Comparison of ENCODE assay signal across 25 mouse cellular contexts in the genomic region with DNA sequence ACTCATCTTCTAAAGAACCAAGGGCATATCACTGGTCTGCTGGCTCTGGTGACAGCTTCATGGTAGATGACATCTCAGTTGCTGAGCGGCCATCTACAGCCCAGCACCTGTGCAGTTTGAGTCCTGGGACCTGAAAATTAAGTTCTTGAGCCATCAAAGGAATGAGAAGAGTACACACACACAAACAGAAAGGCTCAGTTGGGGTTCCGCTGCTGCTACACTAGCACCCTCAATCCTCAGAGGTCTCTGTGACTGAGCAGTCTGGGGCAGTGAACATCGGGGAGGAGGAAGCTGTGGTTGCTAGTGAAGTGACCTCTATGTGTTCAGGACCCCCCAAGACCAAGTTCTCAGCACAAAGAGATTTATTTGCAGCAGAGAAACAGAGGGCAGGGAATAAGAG. TPM values are rescaled to one million over a fixed set of nuclear protein-coding genes. Genes with fewer than 3 reads are reported as not detected.
DNase-seq lines count a peak whose midpoint lies in the region; ATAC-seq and TF ChIP-seq lines count a peak whose summit lies in the region.
"Had no signal": no experiment of that assay in that cellular context is flagged by ENCODE, and none has a peak within 500 bp of the region (broad histone marks: within the 10 kb centered on the region; RNA-seq: fewer than 3 reads in every experiment).

No protein-coding gene starts in this region.

- TF ChIP-seq EP300 in liver, postnatal 0 days (IDR thresholded peaks at IDR 0.05; ENCODE audit: low read depth), result no peak

- whole genome bisulfite sequencing in hindbrain, embryonic 13.5 days, result 77% methylated on average over 3 of the region's 3 CpGs
- 82% methylated on average over 3 of the region's 3 CpGs for WGBS in hindbrain, embryonic 11.5 days
- WGBS in midbrain, embryonic 10.5 days, result 84% methylated on average over 3 of the region's 3 CpGs
- 80% methylated on average over 3 of the region's 3 CpGs for WGBS in midbrain, embryonic 15.5 days
- 80% methylated on average over 3 of the region's 3 CpGs for WGBS in embryonic facial prominence, embryonic 10.5 days
- 56% methylated on average over 3 of the region's 3 CpGs for WGBS in liver, postnatal 0 days (ENCODE audit: insufficient replicate concordance)

- no peak for ATAC-seq in hindbrain, embryonic 13.5 days (ENCODE audit: low FRiP score)
- ATAC-seq in hindbrain, embryonic 11.5 days (ENCODE audit: low FRiP score), result no peak
- ATAC-seq in midbrain, embryonic 15.5 days (replicated peaks), result no peak
- ATAC-seq in liver, postnatal 0 days, result no peak
- ATAC-seq: forebrain, embryonic 14.5 days; Patski had no signal

- peaks cover 15% of the 10 kb centered on the region for H3K4me1 ChIP-seq in hindbrain, embryonic 13.5 days (replicated peaks)
- peaks cover 7% of the 10 kb centered on the region; the same call in 1 of the 2 replicates for H3K4me1 ChIP-seq in hindbrain, embryonic 11.5 days (replicated peaks; ENCODE audit: control insufficient read depth, insufficient read depth, low read length)
- H3K4me1 ChIP-seq in midbrain, embryonic 10.5 days, result peaks cover 33% of the 10 kb centered on the region
- peaks cover 15% of the 10 kb centered on the region for H3K4me1 ChIP-seq in midbrain, embryonic 15.5 days
- H3K4me1 ChIP-seq in embryonic facial prominence, embryonic 10.5 days, result peaks cover 40% of the 10 kb centered on the region
- H3K4me1 ChIP-seq in liver, postnatal 0 days (ENCODE audit: insufficient read depth), result peaks cover 32% of the 10 kb centered on the region

- DNase-seq in hindbrain, embryonic 11.5 days (ENCODE audit: low spot score), result no peak
- DNase-seq in midbrain, embryonic 10.5 days (ENCODE audit: low spot score), result no peak
- no peak for DNase-seq in embryonic facial prominence, embryonic 10.5 days (ENCODE audit: low spot score)
- no peak for DNase-seq in liver, postnatal 0 days
- DNase-seq in gastrocnemius, adult 2 months, result no peak
- DNase-seq: cerebellum, adult 2 months; cerebellum, postnatal 36 days; heart, postnatal 10 days; kidney, postnatal 14 days; right cerebral cortex, adult 18-20 months had no signal

- no peaks in the 10 kb centered on the region for H3K9me3 ChIP-seq in hindbrain, embryonic 13.5 days
- no peaks in the 10 kb centered on the region for H3K9me3 ChIP-seq in hindbrain, embryonic 11.5 days (ENCODE audit: control insufficient read depth, low read length)
- H3K9me3 ChIP-seq in midbrain, embryonic 10.5 days (replicated peaks), result no peaks in the 10 kb centered on the region
- no peaks in the 10 kb centered on the region for H3K9me3 ChIP-seq in midbrain, embryonic 15.5 days
- H3K9me3 ChIP-seq in embryonic facial prominence, embryonic 10.5 days, result no peaks in the 10 kb centered on the region
- no peaks in the 10 kb centered on the region for H3K9me3 ChIP-seq in liver, postnatal 0 days (ENCODE audit: low read length)
- H3K9me3 ChIP-seq: embryonic facial prominence, embryonic 15.5 days; G1E; limb, embryonic 10.5 days; megakaryocyte, embryonic 14.5 days had no signal

- no peaks in the 10 kb centered on the region for H3K27me3 ChIP-seq in hindbrain, embryonic 13.5 days
- H3K27me3 ChIP-seq in hindbrain, embryonic 11.5 days (ENCODE audit: control insufficient read depth, insufficient read depth, low read length), result no peaks in the 10 kb centered on the region
- no peaks in the 10 kb centered on the region for H3K27me3 ChIP-seq in midbrain, embryonic 10.5 days (ENCODE audit: low read depth, poor library complexity, severe bottlenecking)
- no peaks in the 10 kb centered on the region for H3K27me3 ChIP-seq in midbrain, embryonic 15.5 days (replicated peaks)
- H3K27me3 ChIP-seq in embryonic facial prominence, embryonic 10.5 days (replicated peaks; ENCODE audit: low read depth, poor library complexity, severe bottlenecking), result no peaks in the 10 kb centered on the region
- no peaks in the 10 kb centered on the region for H3K27me3 ChIP-seq in liver, postnatal 0 days (ENCODE audit: insufficient read depth, low read length)
- H3K27me3 ChIP-seq: embryonic facial prominence, embryonic 15.5 days; Patski had no signal

- H3K9ac ChIP-seq in hindbrain, embryonic 13.5 days, result 0 out of 2 replicates have a peak overlapping the region, but pooled peaks have one; percentile 35
- H3K9ac ChIP-seq in hindbrain, embryonic 11.5 days (ENCODE audit: low read depth, low read length), result no peak overlapping the region
- H3K9ac ChIP-seq in midbrain, embryonic 15.5 days, result no peak overlapping the region
- no peak overlapping the region for H3K9ac ChIP-seq in liver, postnatal 0 days (replicated peaks)
- H3K9ac ChIP-seq: embryonic facial prominence, embryonic 15.5 days; hindbrain, embryonic 14.5 days; liver, embryonic 14.5 days had no signal

- H3K4me2 ChIP-seq in hindbrain, embryonic 13.5 days, result no peak overlapping the region
- H3K4me2 ChIP-seq in hindbrain, embryonic 11.5 days (replicated peaks; ENCODE audit: low read depth, low read length), result no peak overlapping the region
- no peak overlapping the region for H3K4me2 ChIP-seq in midbrain, embryonic 15.5 days
- 0 out of 2 replicates have a peak overlapping the region, but pooled peaks have one; percentile 73 for H3K4me2 ChIP-seq in liver, postnatal 0 days (ENCODE audit: low read depth, low read length)

- H3K4me3 ChIP-seq in hindbrain, embryonic 13.5 days, result no peak overlapping the region
- no peak overlapping the region for H3K4me3 ChIP-seq in hindbrain, embryonic 11.5 days (ENCODE audit: low read depth, low read length)
- H3K4me3 ChIP-seq in midbrain, embryonic 10.5 days, result no peak overlapping the region
- no peak overlapping the region for H3K4me3 ChIP-seq in midbrain, embryonic 15.5 days
- H3K4me3 ChIP-seq in embryonic facial prominence, embryonic 10.5 days, result no peak overlapping the region
- no peak overlapping the region for H3K4me3 ChIP-seq in liver, postnatal 0 days (ENCODE audit: low read depth, low read length)
- H3K4me3 ChIP-seq in gastrocnemius, adult 2 months, result no peak overlapping the region
- H3K4me3 ChIP-seq: layer of hippocampus, adult 2 months; limb, embryonic 10.5 days had no signal

- H3K36me3 ChIP-seq in hindbrain, embryonic 13.5 days, result no peaks in the 10 kb centered on the region
- no peaks in the 10 kb centered on the region for H3K36me3 ChIP-seq in hindbrain, embryonic 11.5 days (ENCODE audit: control insufficient read depth, insufficient read depth, low read length)
- H3K36me3 ChIP-seq in midbrain, embryonic 10.5 days, result no peaks in the 10 kb centered on the region
- no peaks in the 10 kb centered on the region for H3K36me3 ChIP-seq in midbrain, embryonic 15.5 days (replicated peaks)
- no peaks in the 10 kb centered on the region for H3K36me3 ChIP-seq in embryonic facial prominence, embryonic 10.5 days (replicated peaks)
- H3K36me3 ChIP-seq in liver, postnatal 0 days (replicated peaks; ENCODE audit: insufficient read depth, low read length), result no peaks in the 10 kb centered on the region
- H3K36me3 ChIP-seq: embryonic facial prominence, embryonic 15.5 days; G1E; limb, embryonic 10.5 days had no signal

- intact Hi-C loops in gastrocnemius, adult 2 months (cut with DNase I), result no loop called here

- H3K27ac ChIP-seq in hindbrain, embryonic 13.5 days, result no peak overlapping the region
- H3K27ac ChIP-seq in hindbrain, embryonic 11.5 days (ENCODE audit: low read depth, low read length), result no peak overlapping the region
- H3K27ac ChIP-seq in midbrain, embryonic 10.5 days (replicated peaks), result peak overlapping the region; percentile 58
- no peak overlapping the region for H3K27ac ChIP-seq in midbrain, embryonic 15.5 days
- peak overlapping the region; percentile 65; the same call in 1 of the 2 replicates for H3K27ac ChIP-seq in embryonic facial prominence, embryonic 10.5 days (replicated peaks)
- H3K27ac ChIP-seq in liver, postnatal 0 days (ENCODE audit: low read depth), result peak overlapping the region; percentile 92
- no peak overlapping the region for H3K27ac ChIP-seq in gastrocnemius, adult 2 months
- H3K27ac ChIP-seq: embryonic facial prominence, embryonic 15.5 days; hindbrain, embryonic 14.5 days; layer of hippocampus, adult 2 months; limb, embryonic 10.5 days; liver, embryonic 14.5 days had no signal

- no peak for TF ChIP-seq CTCF in liver, postnatal 0 days (IDR thresholded peaks at IDR 0.05; ENCODE audit: low read depth)
- TF ChIP-seq CTCF in gastrocnemius, adult 2 months (IDR thresholded peaks at IDR 0.05), result no peak

RNA-seq across cellular contexts. Expression of a gene that starts 16.1 kb away (rescaled TPM):
- not detected in 2 replicates for polyA plus RNA-seq in hindbrain, embryonic 13.5 days (2015; fragmentation: Nextera tagmentation; extraction: Ambion mirVana)
- polyA plus RNA-seq in hindbrain, embryonic 11.5 days (2014; fragmentation: Nextera tagmentation; extraction: Ambion mirVana), result 0.08 TPM in 1 of 2 replicates, not detected in the other
- not detected in 2 replicates for polyA plus RNA-seq in midbrain, embryonic 10.5 days (2016; fragmentation: Nextera tagmentation; extraction: Ambion mirVana)
- polyA plus RNA-seq in midbrain, embryonic 15.5 days (2015; fragmentation: Nextera tagmentation; extraction: Ambion mirVana), result not detected in 2 replicates
- not detected in 2 replicates for polyA plus RNA-seq in embryonic facial prominence, embryonic 10.5 days (2016; fragmentation: Nextera tagmentation; extraction: Ambion mirVana)
- polyA plus RNA-seq in liver, postnatal 0 days (2015; fragmentation: Nextera tagmentation; extraction: Ambion mirVana), result not detected in 2 replicates
- total RNA-seq in gastrocnemius, adult 2 months (2021), result not detected
- total RNA-seq: G1E; gastrocnemius, adult 8-10 months; midbrain, postnatal 0 days had no signal
- polyA plus RNA-seq: forebrain, embryonic 14.5 days; G1E; gonadal fat pad, adult 2 months; hindbrain, embryonic 14.5 days; limb, embryonic 10.5 days; neural tube, embryonic 14.5 days had no signal

Comparison
In these comparisons a context has a peak if more than half of its experiments do, and no peak if none do; other contexts are left out.
1. H3K27ac ChIP-seq: peak in midbrain, embryonic 10.5 days (single experiment), embryonic facial prominence, embryonic 10.5 days (single experiment) and liver, postnatal 0 days (single experiment); none in hindbrain, embryonic 13.5 days (single experiment), hindbrain, embryonic 11.5 days (single experiment), midbrain, embryonic 15.5 days (single experiment) and gastrocnemius, adult 2 months (single experiment).